Mouse (Mus musculus): ENCODE measurements at regions not wholly inside any gene's neighbourhood (a gene's known extent, or its start where the extent isn't known, plus 50 kb on each side); places are given as distances from the start of the nearest gene placed in this dataset.

- H3K4me2 ChIP-seq (ENCODE audit: insufficient read depth, low read depth, poor library complexity, severe bottlenecking), result no peak overlapping the region
- no peaks in the 10 kb centered on the region; the same call in 1 of the 2 replicates for H3K79me2 ChIP-seq (replicated peaks; ENCODE audit: control insufficient read depth, extremely low read depth, insufficient read depth, poor library complexity, severe bottlenecking)
- no peaks in the 10 kb centered on the region for H3K27me3 ChIP-seq (replicated peaks)
- dilution Hi-C loops (cut with MboI; ENCODE audit: extremely low pct_ligation_motif_present, extremely low pct_unique_long_range_greater_than_20kb, low sequenced_read_pairs), result no loop called here
- H3K36me3 ChIP-seq (replicated peaks in 1 of 2; ENCODE audit: control insufficient read depth in 1 of 2, insufficient read depth in 1 of 2, low read length in 1 of 2), result no peaks in the 10 kb centered on the region
- H3K4me3 ChIP-seq (replicated peaks in 1 of 3; ENCODE audit: low read depth in 2 of 3, low read length in 2 of 3, poor library complexity in 1 of 3), result no peak overlapping the region
- no peaks in the 10 kb centered on the region for H3K4me1 ChIP-seq (ENCODE audit: control insufficient read depth in 1 of 2, insufficient read depth in 2 of 2)
- in situ Hi-C loops (cut with MboI; ENCODE audit: low pct_ligation_motif_present, low pct_unique_long_range_greater_than_20kb, low sequenced_read_pairs), result no loop called here
- no peak overlapping the region for H3K9ac ChIP-seq (ENCODE audit: insufficient read depth, low read depth)
- peaks cover 2% of the 10 kb centered on the region for H3K9me3 ChIP-seq (replicated peaks; ENCODE audit: low read length)
- no peak for TF ChIP-seq IRF4 (IDR thresholded peaks at IDR 0.05; ENCODE audit: low read depth, low read length)
- no peak for TF ChIP-seq UBTF (IDR thresholded peaks at IDR 0.05; ENCODE audit: low read depth, low read length)
- no peak for TF ChIP-seq MEF2A (IDR thresholded peaks at IDR 0.05; ENCODE audit: borderline replicate concordance, low read depth, low read length)
- TF ChIP-seq RAD21 (IDR thresholded peaks at IDR 0.05; ENCODE audit: low read depth, low read length), result no peak
- TF ChIP-seq MXI1 (IDR thresholded peaks at IDR 0.05; ENCODE audit: low read depth, low read length), result no peak
- no peak for TF ChIP-seq ZNF384 (IDR thresholded peaks at IDR 0.05; ENCODE audit: low read depth, low read length)
- no peak for TF ChIP-seq USF1 (IDR thresholded peaks at IDR 0.05; ENCODE audit: low read depth, low read length)
- no peak for TF ChIP-seq MAZ (IDR thresholded peaks at IDR 0.05; ENCODE audit: low read depth, low read length)
- TF ChIP-seq SIN3A (IDR thresholded peaks at IDR 0.05; ENCODE audit: low read length), result no peak
- no peak for TF ChIP-seq CHD2 (IDR thresholded peaks at IDR 0.05; ENCODE audit: low read length)
- no peak for TF ChIP-seq CHD1 (IDR thresholded peaks at IDR 0.05; ENCODE audit: low read depth, low read length)
- TF ChIP-seq TCF12 (IDR thresholded peaks at IDR 0.05; ENCODE audit: low read depth, low read length), result no peak
- no peak for TF ChIP-seq PAX5 (IDR thresholded peaks at IDR 0.05; ENCODE audit: low read length)
- no peak for TF ChIP-seq JUN (IDR thresholded peaks at IDR 0.05; ENCODE audit: insufficient read depth, low read depth, low read length)
- TF ChIP-seq HCFC1 (IDR thresholded peaks at IDR 0.05; ENCODE audit: low read depth, low read length), result no peak
- peak; percentile 27 for DNase-seq (ENCODE audit: extremely low read depth)
- no peak overlapping the region for H3K27ac ChIP-seq (ENCODE audit: insufficient read depth, low read depth)
These were observed 682.8 kb downstream of the Lrriq3 start for GRCm38 (mm10) chr3:155776019-155776418.

GRCm38 (mm10) chr3:155777025-155777424 lies 683.8 kb downstream of the Lrriq3 start:
- H3K4me3 ChIP-seq (replicated peaks in 1 of 3; ENCODE audit: low read depth in 2 of 3, low read length in 2 of 3, poor library complexity in 1 of 3), result no peak overlapping the region
- H3K4me1 ChIP-seq (ENCODE audit: control insufficient read depth in 1 of 2, insufficient read depth in 2 of 2), result no peaks in the 10 kb centered on the region
- no peak overlapping the region for H3K27ac ChIP-seq (ENCODE audit: insufficient read depth, low read depth)
- no peak for TF ChIP-seq ZNF384 (IDR thresholded peaks at IDR 0.05; ENCODE audit: low read depth, low read length)
- dilution Hi-C loops (cut with MboI; ENCODE audit: extremely low pct_ligation_motif_present, extremely low pct_unique_long_range_greater_than_20kb, low sequenced_read_pairs) (no loop called here), in situ Hi-C loops (cut with MboI; ENCODE audit: low pct_ligation_motif_present, low pct_unique_long_range_greater_than_20kb, low sequenced_read_pairs) (no loop called here)
- H3K27me3 ChIP-seq (replicated peaks), result no peaks in the 10 kb centered on the region
- H3K4me2 ChIP-seq (ENCODE audit: insufficient read depth, low read depth, poor library complexity, severe bottlenecking), result no peak overlapping the region
- peaks cover 2% of the 10 kb centered on the region for H3K9me3 ChIP-seq (replicated peaks; ENCODE audit: low read length)
- H3K36me3 ChIP-seq (replicated peaks in 1 of 2; ENCODE audit: control insufficient read depth in 1 of 2, insufficient read depth in 1 of 2, low read length in 1 of 2), result no peaks in the 10 kb centered on the region
- no peaks in the 10 kb centered on the region; the same call in 1 of the 2 replicates for H3K79me2 ChIP-seq (replicated peaks; ENCODE audit: control insufficient read depth, extremely low read depth, insufficient read depth, poor library complexity, severe bottlenecking)
- DNase-seq (ENCODE audit: extremely low read depth), result no peak
- no peak overlapping the region for H3K9ac ChIP-seq (ENCODE audit: insufficient read depth, low read depth)

Data from CH12.LX (cell line).